Mouse (Mus musculus) heart, postnatal 14 days (tissue): Measurements from ENCODE around the gene Shroom2. TPM values are rescaled to one million over a fixed set of nuclear protein-coding genes. Genes with fewer than 3 reads are reported as not detected.
A peak's percentile ranks its signal among the peaks of the same experiment; 100 is the strongest.

Experiments used
- DNase-seq, 2 experiments: peaks; one replicate each; pipeline ENCODE4 v3.0.0; 2021 to 2022
- intact Hi-C: fragments of 180-260 bp; cut with DNase I; formaldehyde crosslinking; loops from one replicate; pipeline ENCODE4 v1.15.1; 2025
- total RNA-seq, 2 experiments: library from RNA; stranded (reverse); gene quantifications; 2 replicates each; pipeline ENCODE4 v1.2.3; 2021

Shroom2 gene
- total RNA-seq, 2 experiments from 2014 or later: 6.5 to 9.0 TPM

DNA sequence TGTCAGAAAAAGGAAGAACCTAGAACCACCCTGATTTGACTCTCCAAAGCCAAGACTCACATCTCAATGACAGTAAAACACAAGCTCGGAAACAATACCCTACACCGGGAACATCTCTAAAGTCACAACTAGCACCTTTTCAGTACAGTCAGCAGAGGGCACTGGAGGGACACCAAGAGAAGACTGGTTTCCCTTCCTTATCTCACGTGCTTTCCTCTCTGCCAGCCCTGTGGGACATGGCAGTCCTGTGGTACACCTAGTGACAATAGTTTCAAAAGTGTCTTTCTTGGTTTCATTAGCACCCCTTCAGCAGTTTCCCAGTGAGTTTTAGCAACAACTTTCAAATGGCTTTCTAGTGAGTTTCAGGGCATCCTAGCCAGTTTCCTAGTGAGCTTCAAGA, 63.9 kb downstream of the Shroom2 start:
- intact Hi-C loops: loop anchor here (2.0 kb wide), 1 partner anchor 63 kb away; the partner anchor contains the start of gene Shroom2
- peak; percentile 21 to 53 for DNase-seq

DNA sequence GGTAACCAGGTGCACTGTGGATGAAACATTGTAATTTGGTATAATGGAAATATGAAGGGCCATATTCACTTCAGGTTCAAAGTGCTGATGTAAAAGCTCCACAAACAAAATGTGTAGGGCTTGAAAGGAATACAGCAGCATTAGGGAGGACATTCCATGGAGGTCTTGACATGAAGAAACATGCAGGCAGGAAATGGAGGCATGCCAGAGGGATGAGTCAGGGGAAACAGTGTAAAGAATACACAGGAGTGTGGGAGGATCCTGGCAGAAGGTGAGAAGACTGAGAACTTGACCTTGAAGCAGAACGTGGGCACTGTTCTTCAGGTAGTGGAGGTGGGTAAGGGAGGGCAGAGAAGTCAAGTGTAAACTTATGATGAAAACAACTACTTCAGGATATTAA, 65.6 kb downstream of the Shroom2 start:
- intact Hi-C loops: loop anchor here (2.0 kb wide), 2 partner anchors 65 to 115 kb away; partner anchors contain the start of gene Shroom2
- DNase-seq: no peak

DNA sequence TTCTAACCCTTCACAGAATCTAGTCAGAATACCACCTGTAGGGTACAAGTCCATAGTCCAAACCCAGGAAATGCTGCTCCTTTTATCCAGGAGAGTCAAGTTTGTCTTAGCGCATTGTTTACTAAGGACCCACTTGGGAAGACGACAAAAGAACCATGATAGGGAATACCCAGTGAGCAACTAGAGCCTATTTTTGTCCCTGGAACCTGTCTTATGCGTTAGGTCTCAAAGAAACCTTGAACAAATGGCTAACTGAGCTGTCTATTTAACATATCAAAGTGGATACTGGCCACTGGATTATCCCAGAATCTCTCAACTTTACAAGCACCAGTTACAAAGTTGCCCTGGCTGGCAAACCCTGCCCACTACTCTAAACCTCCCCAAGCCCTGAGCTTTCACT, 67.6 kb downstream of the Shroom2 start:
- no peak for DNase-seq
- intact Hi-C loops: loop anchor here (2.0 kb wide), 1 partner anchor 117 kb away; no protein-coding TSS in a partner anchor

DNA sequence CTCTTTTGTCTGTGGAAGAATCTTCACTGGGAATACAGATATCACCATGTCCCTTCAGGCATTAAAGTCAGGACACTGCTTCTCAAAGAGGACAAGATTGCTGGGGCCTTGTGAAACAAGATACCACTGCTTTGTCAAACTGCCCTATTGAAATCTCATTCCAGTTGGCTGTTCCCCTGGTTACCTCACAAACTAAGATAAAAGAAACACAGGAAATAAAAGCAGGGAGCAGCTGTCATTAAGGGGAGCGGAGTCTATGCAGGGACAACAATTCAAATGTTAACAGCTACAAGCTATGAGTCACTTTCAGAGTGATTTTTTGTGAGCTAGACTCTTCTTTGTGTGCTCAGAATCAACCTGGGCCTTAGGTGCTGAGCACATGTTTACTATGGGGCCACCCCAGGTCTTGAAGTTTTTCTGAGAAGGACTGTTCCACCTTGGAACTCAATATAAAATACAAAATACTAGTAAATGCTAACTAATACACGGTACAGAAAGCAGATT, 78.4 kb downstream of the Shroom2 start:
- no peak for DNase-seq
- intact Hi-C loops: no loop called here

DNA sequence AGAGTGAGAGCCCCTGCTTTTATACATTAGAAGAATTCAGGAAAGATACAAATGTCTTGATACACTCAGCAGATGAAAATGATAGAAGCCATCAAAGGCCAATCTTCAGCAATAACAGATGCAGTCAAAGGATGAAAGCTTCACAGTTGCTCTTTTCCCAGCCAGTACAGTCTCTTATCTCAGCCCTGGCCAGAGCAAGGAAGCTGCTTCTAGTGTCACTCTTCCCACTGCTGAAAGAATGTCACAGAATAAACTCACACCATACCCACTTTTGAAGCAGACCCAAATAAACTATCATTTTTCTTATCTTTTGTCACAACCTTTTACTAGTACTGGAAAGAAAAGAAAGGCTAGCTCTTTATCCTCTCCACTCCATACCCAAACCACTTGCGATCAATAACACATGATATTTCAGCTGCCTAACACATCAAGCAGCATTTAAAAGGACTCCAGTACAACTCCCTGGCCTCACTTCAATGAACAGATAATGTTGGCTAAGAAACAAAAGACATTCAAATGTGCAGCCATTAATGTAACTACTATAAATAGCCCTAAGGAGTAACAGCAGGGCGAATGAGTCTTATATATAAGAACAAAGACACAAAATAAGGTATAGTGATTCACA, 90.0 kb downstream of the Shroom2 start:
- intact Hi-C loops: loop anchor here (10.0 kb wide), 1 partner anchor 65 kb away; no protein-coding TSS in a partner anchor
- no peak for DNase-seq

DNA sequence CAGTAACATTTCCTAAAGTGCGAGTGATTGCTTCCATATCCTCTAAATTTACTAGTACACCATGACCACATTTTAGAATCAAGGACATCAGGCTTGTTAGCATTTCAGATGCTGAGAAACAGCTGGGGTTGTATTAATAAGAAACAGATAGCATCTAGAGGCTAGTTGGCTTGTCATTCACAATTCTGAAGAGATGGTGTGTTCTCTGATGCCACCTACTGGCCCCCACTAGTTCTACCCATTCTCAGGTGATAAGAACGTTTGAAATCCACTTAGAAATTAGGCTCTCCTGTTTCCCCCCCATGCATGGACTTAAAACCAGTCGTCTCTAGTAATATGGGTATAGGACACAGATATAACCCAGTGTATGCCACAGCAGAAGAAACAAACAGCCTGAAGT, 92.9 kb downstream of the Shroom2 start:
- peak in 1 of 2 experiments; percentile 8 for DNase-seq

DNA sequence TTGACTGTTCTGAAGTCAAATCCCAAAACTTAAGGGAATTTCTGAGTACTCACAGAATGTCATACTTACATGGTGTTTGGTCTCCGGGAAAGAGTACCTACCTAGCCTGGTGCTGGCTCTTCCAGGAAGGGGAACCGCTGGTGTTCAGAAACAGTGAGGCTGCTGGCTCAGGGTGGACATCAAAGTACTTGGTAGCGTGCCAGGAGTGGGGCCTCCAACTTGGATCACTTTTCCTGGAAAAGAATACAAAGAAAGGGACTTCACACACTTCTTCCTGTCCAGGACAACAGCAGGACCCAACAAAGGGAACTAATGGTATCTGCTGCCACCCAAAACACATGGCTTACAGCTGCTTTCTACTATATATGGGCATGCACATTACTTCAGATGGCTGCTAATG, 95.8 kb downstream of the Shroom2 start:
- intact Hi-C loops: loop anchor here (10.0 kb wide), 1 partner anchor 59 kb away; no protein-coding TSS in a partner anchor
- DNase-seq: peak in 1 of 2 experiments; percentile 7

More for the DNA sequence above, 92.9 kb downstream of the Shroom2 start:
- intact Hi-C loops: loop anchor here (10.0 kb wide), 1 partner anchor 62 kb away; no protein-coding TSS in a partner anchor

DNA sequence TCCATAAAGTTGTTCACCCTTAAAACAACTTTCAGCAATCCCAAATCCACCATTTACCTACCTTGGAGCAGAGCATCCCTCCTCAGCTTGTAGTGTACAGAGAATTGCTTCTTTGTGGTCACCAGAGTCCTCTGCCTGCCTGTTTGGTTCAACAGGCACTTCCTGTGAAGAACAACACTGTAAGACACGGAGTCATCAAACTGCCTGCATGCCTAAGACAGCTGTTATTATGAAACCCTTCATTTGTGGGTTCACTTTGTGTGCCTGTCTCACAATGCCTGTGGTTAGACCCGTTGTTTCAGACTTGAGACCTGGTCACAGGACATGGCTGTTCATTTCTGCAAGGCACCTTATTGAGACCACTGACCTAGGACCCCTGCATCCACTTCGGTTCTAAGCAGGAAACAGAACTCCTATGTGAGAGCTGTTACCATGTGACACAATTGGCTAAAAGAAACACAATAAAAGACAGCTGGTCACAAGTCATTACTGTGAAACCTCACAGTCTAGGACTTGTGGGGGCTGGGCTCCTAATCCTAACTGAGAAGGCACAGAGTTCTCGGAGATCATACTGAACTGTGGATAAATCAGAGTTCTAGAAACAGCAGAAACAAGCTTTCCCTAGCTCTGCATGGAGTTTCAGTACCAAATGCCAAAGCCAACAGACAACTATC, 111.8 kb downstream of the Shroom2 start:
- no peak for DNase-seq
- intact Hi-C loops: no loop called here

DNA sequence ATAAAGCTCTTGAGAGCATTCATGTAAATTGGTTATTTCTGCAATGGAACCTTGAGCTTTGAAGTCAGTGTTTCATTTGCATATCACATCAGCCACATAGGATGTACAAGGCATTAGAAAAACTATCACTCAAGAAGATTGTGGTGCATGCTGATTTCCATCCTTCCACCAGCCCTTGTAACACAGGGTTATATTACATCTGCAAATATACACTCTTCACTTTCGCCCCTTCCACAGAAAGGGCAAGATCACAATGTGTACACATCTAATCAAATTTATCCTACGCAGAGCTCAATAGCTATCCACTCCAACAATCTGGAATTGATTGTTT, 112.7 kb downstream of the Shroom2 start:
- intact Hi-C loops: no loop called here
- no peak for DNase-seq

DNA sequence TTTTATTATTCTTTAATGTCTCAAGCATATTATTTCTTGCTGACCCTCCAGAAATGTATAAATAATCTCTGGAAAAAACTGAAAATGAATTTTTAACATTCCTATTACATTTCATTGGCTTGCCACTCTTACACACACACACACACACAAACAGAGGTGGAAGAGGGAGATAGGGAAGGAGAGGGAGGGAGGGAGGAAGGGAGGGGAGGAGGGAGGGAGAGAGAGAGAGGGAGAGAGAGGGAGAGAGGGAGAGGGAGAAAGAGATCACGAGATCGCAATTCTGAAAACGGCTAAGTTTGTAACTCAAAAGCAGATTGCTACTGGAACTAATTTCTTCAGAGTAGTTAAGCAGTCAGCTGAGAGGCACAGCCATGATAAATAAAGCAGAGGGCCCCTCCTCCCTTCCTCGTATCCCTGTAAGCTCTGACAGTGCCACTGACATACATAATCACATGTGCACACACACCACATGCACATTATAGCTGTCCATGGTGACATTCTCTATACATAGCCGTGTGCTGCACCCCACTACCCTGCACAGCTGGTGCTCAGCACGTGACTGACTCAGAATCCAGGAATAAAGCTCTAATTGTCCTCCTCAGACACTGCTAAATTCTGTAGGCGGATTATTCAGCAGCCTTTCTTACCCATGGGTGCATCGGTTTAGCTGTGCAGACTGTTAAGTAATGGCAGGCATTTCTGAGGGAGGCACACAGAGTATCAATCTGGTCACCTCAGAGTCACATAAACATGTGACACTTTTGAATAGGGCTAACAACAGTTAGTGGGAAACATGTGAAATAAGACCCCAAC, 113.3 kb downstream of the Shroom2 start:
- intact Hi-C loops: no loop called here
- DNase-seq: no peak

DNA sequence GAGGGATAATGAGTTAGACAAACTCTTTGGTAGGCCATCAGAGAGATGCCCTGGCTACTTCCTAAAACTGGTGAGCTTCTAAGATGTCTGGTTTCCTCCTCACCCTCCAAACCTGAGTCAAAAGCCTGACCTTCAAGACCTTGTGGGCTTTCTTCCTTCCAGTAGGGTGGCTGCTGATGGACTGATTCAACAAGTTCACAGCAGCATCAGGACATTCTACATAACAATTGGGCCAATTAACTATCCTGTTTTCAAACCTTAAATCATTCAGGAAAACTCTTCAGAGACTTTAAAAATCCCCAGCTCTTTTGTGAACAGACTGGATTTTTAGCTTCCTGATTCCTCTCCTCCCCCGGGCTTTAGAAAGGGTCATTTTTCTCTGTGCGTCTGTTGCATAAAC, 116.6 kb downstream of the Shroom2 start:
- DNase-seq: no peak
- intact Hi-C loops: no loop called here

DNA sequence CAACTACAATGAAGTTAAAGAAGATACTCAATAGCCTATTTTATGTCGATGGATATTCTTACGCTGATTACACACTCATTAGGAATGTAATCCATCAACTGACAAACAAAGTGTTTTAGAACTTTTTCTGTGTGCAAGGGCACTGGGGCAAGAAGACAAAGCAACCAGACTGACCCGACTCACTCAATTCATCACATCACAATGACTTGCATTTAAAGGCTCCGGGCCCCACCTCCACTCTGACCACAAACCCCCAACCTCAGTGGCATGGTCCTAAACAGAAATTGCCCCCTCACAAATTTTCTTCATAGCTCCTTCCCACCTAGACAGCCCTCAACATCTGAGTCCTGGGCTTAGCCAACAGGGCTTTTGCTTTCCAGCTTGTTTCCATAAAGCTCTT, 124.4 kb downstream of the Shroom2 start:
- intact Hi-C loops: no loop called here
- DNase-seq: no peak

DNA sequence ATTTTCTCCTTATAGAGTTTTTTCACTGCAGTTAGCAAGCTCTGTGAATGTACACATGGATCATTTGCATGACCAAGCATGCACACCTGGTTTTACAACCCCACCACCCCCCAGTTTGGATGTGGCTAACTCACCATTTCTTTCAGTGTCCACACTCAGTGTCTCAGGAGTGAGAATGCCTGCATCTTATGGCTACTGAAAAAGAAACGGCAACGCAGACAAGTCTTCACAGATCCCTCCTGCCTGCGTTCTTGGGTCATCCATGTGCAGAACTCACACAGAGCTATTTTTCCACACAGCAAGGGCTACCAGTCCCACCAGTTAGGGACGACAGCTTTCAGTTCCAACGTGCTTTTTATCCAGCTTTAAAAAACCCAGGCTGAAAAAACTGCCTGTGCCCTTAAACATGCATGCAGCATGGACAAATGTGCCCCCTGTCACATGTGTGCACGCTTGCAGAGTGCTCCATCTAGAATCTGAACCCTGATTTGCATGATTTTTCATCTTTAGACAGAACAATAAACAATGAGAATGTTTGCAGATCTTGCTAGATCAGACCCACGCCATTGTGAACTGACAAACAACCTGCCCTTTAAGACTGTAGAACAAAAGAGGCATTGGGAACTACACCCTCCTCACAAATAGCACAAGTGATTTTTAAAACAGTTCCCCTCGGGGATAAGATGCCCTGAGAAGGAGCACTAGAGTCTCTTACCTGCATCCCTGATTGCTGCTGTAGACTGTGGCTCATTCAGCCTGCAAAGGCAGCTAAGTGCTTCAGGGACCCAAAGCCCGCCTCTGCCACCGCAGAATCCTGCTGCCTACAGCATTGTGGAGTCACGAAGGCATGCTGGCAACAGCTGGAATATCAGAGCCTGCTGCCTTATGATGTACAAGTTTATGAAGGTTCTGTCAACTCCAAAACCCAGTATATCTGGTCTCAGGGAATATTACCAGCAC, 125.3 kb downstream of the Shroom2 start:
- no peak for DNase-seq
- intact Hi-C loops: no loop called here

DNA sequence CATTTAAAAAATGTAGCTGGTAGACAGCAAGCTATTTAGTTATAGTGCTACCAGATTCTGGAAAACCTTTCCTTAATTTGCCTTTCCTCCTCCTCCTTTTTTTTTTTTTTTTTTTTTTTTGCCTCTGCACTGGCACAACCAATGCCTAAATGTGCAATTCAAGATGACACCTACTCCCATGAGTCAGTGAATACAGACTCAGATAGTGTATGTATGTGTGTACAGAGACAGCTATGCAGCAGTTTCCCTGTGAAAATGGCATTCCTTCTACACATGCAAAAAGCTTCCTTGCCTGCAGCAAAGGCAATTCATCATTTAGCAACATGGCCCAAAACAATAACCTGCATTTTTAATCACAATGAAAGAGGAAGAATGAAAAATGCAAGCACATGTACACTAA, 126.1 kb downstream of the Shroom2 start:
- intact Hi-C loops: no loop called here
- DNase-seq: no peak

DNA sequence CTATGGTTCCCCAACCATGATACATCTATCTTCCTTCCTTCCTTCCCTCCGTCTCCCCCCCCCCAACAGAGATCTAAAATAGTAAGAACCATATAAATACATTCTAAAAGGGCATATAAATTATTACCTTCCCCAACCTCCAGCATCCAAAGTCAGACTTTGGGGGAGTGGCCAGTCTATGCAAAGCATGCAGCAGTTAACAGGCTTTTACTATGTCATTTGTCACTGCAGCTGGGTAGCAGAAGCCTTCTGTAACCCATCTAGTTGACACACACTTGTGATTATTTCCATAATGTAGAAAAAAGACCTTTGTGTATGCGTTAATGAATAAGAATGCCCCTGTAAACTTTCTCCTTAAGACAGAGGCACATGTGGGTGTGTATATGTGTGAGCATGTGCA, 126.6 kb downstream of the Shroom2 start:
- DNase-seq: no peak
- intact Hi-C loops: no loop called here

DNA sequence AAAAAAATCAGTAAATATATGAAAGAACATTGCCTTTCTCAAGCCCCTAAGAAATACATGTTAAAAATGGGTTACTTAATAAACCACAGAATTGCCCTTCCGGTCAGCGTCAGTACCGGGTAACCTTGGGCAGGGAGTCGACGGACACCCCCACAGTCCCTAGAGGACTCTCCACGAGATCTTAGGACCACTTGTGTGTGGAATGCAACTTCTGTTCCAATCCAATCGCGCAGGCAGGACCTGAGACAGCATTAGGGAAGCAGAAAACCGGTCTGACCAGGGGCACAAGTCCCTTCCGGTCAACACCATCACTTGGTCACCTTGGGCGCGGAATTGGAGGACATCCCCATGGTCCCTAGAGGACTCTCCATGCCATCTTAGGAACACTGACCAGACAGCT, 133.9 kb downstream of the Shroom2 start:
- no peak for DNase-seq
- intact Hi-C loops: no loop called here

DNA sequence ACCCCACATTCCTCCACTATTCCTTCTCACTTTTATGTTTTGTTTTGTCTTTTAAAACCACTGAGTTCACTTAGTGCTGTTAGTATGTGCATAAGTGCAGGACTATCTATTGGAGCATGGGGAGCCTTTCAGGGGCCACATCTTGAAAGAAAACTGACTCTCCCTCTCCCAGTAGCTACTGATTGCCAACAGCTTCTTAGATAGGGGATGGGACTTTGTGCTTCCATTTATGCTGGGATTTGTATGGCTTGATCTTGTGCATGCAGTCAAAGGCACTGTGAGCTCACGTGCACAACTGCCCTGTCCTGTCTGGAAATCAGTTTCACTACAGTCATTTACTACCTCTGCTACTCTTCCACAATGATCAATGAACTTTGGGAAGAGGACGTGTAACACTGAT, 147.9 kb downstream of the Shroom2 start:
- DNase-seq: no peak

DNA sequence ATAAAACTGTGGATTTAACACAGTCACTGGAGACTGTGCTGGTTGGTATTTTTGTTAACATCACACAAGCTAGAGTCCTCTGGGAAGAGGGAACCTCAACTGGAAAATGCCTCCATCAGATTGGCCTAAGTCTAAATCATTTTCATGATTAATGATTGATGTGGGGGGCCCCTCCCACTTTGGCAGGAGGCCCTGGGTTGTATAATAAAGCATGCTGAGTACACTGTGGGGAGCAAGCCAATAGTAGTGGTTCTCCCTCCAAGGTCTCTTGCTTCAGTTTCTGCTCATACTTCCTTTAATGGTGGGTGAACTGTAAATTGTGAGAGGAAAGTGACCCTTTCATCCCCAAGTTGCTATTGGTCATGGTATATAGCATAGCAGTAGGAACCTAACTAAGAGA, 148.3 kb downstream of the Shroom2 start:
- intact Hi-C loops: no loop called here
- no peak for DNase-seq

More for the DNA sequence above, 147.9 kb downstream of the Shroom2 start:
- intact Hi-C loops: no loop called here

DNA sequence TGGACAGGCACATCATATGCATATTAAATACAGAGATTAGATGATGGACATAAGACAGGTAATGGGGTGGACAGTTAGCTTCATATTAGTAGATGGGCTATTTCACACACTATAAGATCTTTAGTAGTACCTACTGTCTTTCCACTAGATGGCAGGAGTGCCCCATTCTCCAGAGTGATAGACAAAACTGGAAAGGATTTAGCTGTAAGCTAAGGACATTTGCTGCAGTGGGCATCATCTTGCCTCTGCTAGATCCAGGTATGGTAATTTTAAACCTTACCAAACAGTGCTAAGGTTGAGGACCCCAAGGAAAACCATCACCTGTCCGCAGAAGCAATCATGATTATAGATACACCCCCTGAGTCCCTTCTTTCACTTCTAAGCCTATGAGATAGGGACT, 150.8 kb downstream of the Shroom2 start:
- DNase-seq: peak; percentile 27 to 43
- intact Hi-C loops: loop anchor here (2.0 to 10.0 kb wide), 2 partner anchors 56 to 200 kb away; no protein-coding TSS in a partner anchor

DNA sequence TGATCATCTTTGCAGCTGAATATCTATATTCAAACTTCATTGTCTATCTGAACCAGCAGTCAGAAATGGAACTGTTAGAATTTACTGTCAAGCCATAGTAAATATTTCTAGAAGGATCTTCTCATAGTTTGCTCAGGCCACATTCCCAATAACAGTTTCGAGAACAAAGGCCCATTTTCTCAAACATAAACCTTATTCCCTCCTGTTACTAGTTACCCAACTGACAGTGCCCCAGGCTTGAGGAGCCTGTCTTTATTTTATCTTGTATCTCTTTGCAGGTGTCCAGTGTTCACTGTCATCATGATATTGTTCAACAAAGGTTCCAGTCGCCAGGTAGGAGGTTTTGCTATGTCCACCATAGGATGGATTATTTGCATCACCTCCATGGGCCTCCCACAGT, 206.2 kb downstream of the Shroom2 start, which contains the start of gene Cldn34a:
Gene Cldn34a (plus strand): TSS at position 301 of the 400 bp plus-strand sequence.
- intact Hi-C loops: no loop called here
- no peak for DNase-seq
